Mouse (Mus musculus) liver, adult 2 months (tissue): ENCODE measurements around the gene Hk3. TPM values are rescaled to one million over a fixed set of nuclear protein-coding genes. Genes with fewer than 3 reads are reported as not detected.

Source experiments
- DNase-seq: peaks from one replicate; pipeline ENCODE4 v3.0.0-alpha.2; 2011; ENCODE audit warnings: low read depth, low spot score; ENCODE audit errors: extremely low read depth
- H3K27ac ChIP-seq: fragments of 200-500 bp; replicated peaks from 2 replicates; pipeline ENCODE4 v1.5.1; 2012; ENCODE audit warnings: low read depth, mild to moderate bottlenecking, control low read depth, inconsistent platforms, low read length; ENCODE audit not compliant: insufficient read depth
- H3K27me3 ChIP-seq: fragments of 200-500 bp; 2 replicates; pipeline ENCODE4 v1.6.1; 2012; ENCODE audit warnings: mild to moderate bottlenecking, moderate library complexity, low read length, inconsistent platforms; ENCODE audit not compliant: control insufficient read depth, insufficient read depth
- H3K36me3 ChIP-seq: fragments of 200-500 bp; 2 replicates; pipeline ENCODE4 v1.6.1; 2012; ENCODE audit warnings: low read length, inconsistent platforms; ENCODE audit not compliant: control insufficient read depth, insufficient read depth
- H3K4me1 ChIP-seq: fragments of 200-500 bp; 2 replicates; pipeline ENCODE4 v1.6.1; 2011; ENCODE audit warnings: low read length; ENCODE audit not compliant: control insufficient read depth, insufficient read depth
- H3K4me3 ChIP-seq: fragments of 200-500 bp; 2 replicates; pipeline ENCODE4 v1.5.1; 2011; ENCODE audit warnings: low read depth, mild to moderate bottlenecking, control low read depth, low read length, moderate library complexity; ENCODE audit not compliant: insufficient read depth
- H3K79me2 ChIP-seq: fragments of 200-500 bp; 2 replicates; pipeline ENCODE4 v1.6.1; 2012; ENCODE audit warnings: inconsistent platforms, mild to moderate bottlenecking, low read length, moderate library complexity; ENCODE audit not compliant: control insufficient read depth, insufficient read depth
- H3K9ac ChIP-seq: fragments of 200-500 bp; 2 replicates; pipeline ENCODE4 v1.6.1; 2012; ENCODE audit warnings: low read depth, mild to moderate bottlenecking, control low read depth, inconsistent platforms, low read length
- CTCF ChIP-seq: fragments of 200-500 bp; IDR thresholded peaks from 2 replicates; pipeline ENCODE4 v1.5.1; 2011; ENCODE audit warnings: low read depth, low read length, control low read depth
- POLR2A ChIP-seq: fragments of 200-500 bp; IDR thresholded peaks from 2 replicates; pipeline ENCODE4 v1.6.1; 2011; ENCODE audit warnings: low read length, control low read depth; ENCODE audit not compliant: insufficient read depth; ENCODE audit errors: extremely low read depth
- WGBS: fragments of 180-500 bp; shearing (Covaris S2); methylation state at CpG from one replicate; pipeline ENCODE4 v1.1.7; 2018; 5-methylcytosine and 5-hydroxymethylcytosine counted together
- polyA plus RNA-seq: library from polyadenylated mRNA; depleted of rRNA; stranded (reverse); fragments of >200 nt; gene quantifications from 2 replicates; pipeline ENCODE4 v1.2.3, GENCODE M21; 2012; rRNA removed
- total RNA-seq: library from RNA; depleted of rRNA; stranded (reverse); fragments of >200 nt; gene quantifications from 2 replicates; pipeline ENCODE4 v1.2.3, GENCODE M21; 2014; rRNA removed

Hk3 gene
- total and polyA plus RNA-seq, 2 experiments: 4.1 to 5.4 TPM

- H3K27me3 ChIP-seq: no peaks in the 10 kb centered on the region; the same call in 1 of the 2 replicates
Observed at GRCm38 (mm10) chr13:54959842-54960241, 61.3 kb downstream of the Hk3 start.

GRCm38 (mm10) chr13:54959059-54959701, 62.0 kb downstream of the Hk3 start:
- no peak overlapping the region for H3K9ac ChIP-seq
- TF ChIP-seq POLR2A (no peak), CTCF (no peak)
- no peaks in the 10 kb centered on the region for H3K79me2 ChIP-seq
- DNase-seq: no peak
- H3K36me3 ChIP-seq: no peaks in the 10 kb centered on the region
- WGBS: 73% methylated on average over 15 of the region's 15 CpGs
- H3K27ac ChIP-seq: no peak overlapping the region
- H3K4me1 ChIP-seq: peaks cover 5% of the 10 kb centered on the region
- no peaks in the 10 kb centered on the region; the same call in 1 of the 2 replicates for H3K27me3 ChIP-seq
- no peak overlapping the region for H3K4me3 ChIP-seq

More at GRCm38 (mm10) chr13:54959842-54960241, 61.3 kb downstream of the Hk3 start:
- Histone ChIP-seq H3K79me2 (no peaks in the 10 kb centered on the region), H3K4me3 (no peak overlapping the region), H3K9ac (no peak overlapping the region), H3K4me1 (peaks cover 5% of the 10 kb centered on the region), H3K27ac (no peak overlapping the region), H3K36me3 (no peaks in the 10 kb centered on the region)
- TF ChIP-seq CTCF (no peak), POLR2A (no peak)
- DNase-seq: no peak
- WGBS: 54% methylated on average over 6 of the region's 6 CpGs

GRCm38 (mm10) chr13:54957281-54957680, 63.9 kb downstream of the Hk3 start:
- TF ChIP-seq CTCF: no peak
- no peak for TF ChIP-seq POLR2A
- no peak overlapping the region for H3K4me3 ChIP-seq
- no peak overlapping the region for H3K9ac ChIP-seq
- 80% methylated on average over 7 of the region's 7 CpGs for WGBS
- peaks cover 5% of the 10 kb centered on the region for H3K4me1 ChIP-seq
- no peaks in the 10 kb centered on the region; the same call in 1 of the 2 replicates for H3K27me3 ChIP-seq
- no peaks in the 10 kb centered on the region for H3K36me3 ChIP-seq
- H3K79me2 ChIP-seq: no peaks in the 10 kb centered on the region
- DNase-seq: no peak
- H3K27ac ChIP-seq: no peak overlapping the region

Other genes starting within 250 kb of the Hk3 start
- gene Eif4e1b, start 237.4 kb downstream of the Hk3 start, total RNA-seq: not detected in 2 replicates
- gene Eif4e1b, start 237.4 kb downstream of the Hk3 start, polyA plus RNA-seq: not detected in 2 replicates
- 0.74 and 0.94 TPM in 2 replicates for gene Tspan17, start 232.0 kb downstream of the Hk3 start, total RNA-seq
- gene Tspan17, start 232.0 kb downstream of the Hk3 start, polyA plus RNA-seq: 1.4 and 2.4 TPM in 2 replicates
- 0.46 and 0.81 TPM in 2 replicates for gene Unc5a, start 72.0 kb downstream of the Hk3 start, total RNA-seq
- gene Unc5a, start 72.0 kb downstream of the Hk3 start, polyA plus RNA-seq: 0.57 and 1.6 TPM in 2 replicates
- gene Uimc1, start 78.9 kb upstream of the Hk3 start, total RNA-seq: 10.4 and 12.0 TPM in 2 replicates
- 2.8 and 3.7 TPM in 2 replicates for gene Uimc1, start 78.9 kb upstream of the Hk3 start, polyA plus RNA-seq
- 4.5 and 5.6 TPM in 2 replicates for gene Zfp346, start 83.9 kb upstream of the Hk3 start, total RNA-seq
- 3.9 and 5.1 TPM in 2 replicates for gene Zfp346, start 83.9 kb upstream of the Hk3 start, polyA plus RNA-seq
- gene Gm17617, start 112.2 kb upstream of the Hk3 start, total RNA-seq: not detected in 2 replicates
- not detected in 2 replicates for gene Gm17617, start 112.2 kb upstream of the Hk3 start, polyA plus RNA-seq
- gene Fgfr4, start 131.3 kb upstream of the Hk3 start, total RNA-seq: 6.6 and 16.9 TPM in 2 replicates
- 49.9 and 52.4 TPM in 2 replicates for gene Fgfr4, start 131.3 kb upstream of the Hk3 start, polyA plus RNA-seq
- gene Nsd1, start 188.4 kb upstream of the Hk3 start, total RNA-seq: 45.4 TPM in 2 replicates
- gene Nsd1, start 188.4 kb upstream of the Hk3 start, polyA plus RNA-seq: 8.0 and 8.9 TPM in 2 replicates